Mouse (Mus musculus): ENCODE measurements around the gene Adamtsl3.

DNA sequence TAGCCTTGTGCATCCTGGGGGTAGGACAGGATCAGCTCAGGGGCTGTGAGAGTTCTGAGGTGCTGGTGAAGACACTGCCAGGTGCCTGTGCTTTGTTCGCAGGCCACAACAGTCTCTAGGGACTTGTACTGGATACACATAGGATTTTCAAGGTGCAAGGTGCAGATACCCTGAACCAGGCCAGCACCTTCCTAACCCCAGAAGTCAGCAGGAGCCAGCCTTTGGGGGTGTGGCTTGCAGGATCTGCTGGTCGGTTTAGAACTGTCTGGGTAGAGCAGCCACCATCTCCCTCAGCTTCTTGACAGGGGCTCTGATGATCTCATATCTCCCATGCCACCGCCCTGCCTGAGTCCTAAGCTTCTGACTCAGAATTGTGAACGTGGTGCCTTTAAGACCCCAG lies 5.7 kb upstream of the Adamtsl3 start:
- TF ChIP-seq CTCF (conservative IDR thresholded peaks at IDR 0.05; ENCODE audit: low read length) = no peak
- no peak for TF ChIP-seq POU5F1 (IDR thresholded peaks at IDR 0.05; ENCODE audit: borderline replicate concordance, low read length)
- no peak for TF ChIP-seq NANOG (IDR thresholded peaks at IDR 0.05; ENCODE audit: borderline replicate concordance, low read length)
